Mouse (Mus musculus) embryo, embryonic 10 days (tissue): Measurements from ENCODE around the gene Add3.

ENCODE experiments used
- DNase-seq: peaks from one replicate; pipeline ENCODE4 v3.0.0-alpha.2; 2015; ENCODE audit warnings: low spot score

Add3 gene

DNA sequence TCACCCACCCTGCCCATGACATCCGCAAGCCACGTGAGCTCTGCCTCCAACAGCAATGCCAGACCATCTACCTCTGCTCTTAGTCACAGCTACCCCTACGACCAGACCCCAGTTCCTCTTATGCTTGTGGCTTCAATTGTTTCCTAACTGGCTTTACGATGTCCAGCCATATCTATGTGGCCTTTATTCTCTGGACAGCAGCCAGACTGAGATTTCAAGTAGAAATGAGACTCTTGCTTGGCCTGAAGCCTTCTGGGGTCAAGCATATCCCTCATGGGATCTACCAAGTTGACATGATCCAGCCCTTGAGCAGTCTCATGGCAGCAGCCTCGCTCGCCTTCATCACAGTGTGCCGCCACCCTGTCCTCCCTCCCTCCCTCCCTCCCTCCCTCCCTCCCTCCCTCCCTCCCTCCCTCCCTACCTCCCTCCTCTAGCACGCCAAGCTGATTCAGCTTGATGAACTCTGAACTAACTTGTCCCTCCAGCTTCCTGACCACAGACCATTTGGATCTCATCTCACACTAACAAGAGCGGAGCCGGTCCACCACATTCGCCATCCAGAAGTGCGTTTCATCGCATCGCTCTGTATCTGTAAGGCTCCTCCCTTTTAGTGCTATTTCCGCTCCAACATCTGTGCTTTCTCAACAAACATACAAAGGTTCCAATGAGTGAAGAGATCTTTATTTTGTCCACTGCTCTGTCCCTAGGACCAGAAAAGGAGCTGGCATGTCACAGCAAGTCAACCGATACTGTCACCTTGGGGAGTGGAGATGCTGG is 9.7 kb upstream of the Add3 start:
- DNase-seq = no peak

- DNase-seq = no peak
Measured at GRCm38 (mm10) chr19:53132471-53132870, 7.8 kb upstream of the Add3 start.

- no peak for DNase-seq
Measured at GRCm38 (mm10) chr19:53136336-53137090, 3.7 kb upstream of the Add3 start.

DNA sequence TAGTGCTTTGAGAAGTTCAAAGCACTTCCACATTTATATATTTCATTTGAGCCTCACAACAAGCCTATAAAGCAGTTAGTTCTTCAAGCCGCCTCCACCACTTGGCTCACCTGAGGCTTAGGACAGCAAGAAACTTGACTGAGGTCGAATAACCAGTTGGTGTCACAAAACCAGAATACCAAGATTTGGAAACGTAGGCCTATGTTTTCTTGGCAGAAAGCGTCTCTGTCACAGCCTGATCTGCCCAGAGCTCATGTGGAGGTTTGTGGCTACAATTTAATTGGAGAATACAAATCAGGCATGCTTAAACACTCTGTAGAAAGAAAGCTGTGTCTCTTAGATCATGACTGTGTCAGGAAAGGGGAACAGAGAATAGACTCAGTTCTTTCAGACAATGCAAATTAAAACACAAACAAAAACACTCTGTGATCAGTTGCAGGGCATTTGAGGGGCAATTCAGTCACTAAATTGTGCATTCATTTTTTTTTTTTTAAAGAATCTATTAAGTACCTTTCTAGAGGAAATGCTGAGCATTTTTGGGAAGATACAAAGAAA is 3.0 kb upstream of the Add3 start:
- DNase-seq = no peak

DNA sequence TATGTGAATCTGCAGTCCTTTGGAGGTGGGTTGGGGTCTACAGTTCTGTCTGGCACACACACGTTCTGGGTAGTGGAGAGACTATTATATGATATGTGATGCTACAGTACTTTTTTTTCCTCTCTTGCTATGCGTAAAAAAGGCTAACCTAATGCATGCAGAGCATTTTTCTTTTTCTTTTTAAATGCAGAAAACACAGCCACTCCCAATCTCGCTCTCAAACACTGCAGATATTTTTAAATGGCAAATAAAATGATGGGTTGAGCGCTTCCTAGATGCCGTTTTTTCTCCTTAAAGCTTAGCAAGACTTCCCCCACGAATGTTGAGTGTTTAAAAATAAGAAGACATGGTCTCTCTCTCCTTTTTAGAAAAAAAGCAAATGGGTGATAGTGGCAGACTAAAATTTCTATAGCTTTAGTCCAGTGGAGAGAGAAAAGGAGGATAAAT is 584 bp downstream of the Add3 start:
- DNase-seq = no peak

- DNase-seq = peak; percentile 43
Measured at GRCm38 (mm10) chr19:53141251-53142072, 1.2 kb downstream of the Add3 start.

DNA sequence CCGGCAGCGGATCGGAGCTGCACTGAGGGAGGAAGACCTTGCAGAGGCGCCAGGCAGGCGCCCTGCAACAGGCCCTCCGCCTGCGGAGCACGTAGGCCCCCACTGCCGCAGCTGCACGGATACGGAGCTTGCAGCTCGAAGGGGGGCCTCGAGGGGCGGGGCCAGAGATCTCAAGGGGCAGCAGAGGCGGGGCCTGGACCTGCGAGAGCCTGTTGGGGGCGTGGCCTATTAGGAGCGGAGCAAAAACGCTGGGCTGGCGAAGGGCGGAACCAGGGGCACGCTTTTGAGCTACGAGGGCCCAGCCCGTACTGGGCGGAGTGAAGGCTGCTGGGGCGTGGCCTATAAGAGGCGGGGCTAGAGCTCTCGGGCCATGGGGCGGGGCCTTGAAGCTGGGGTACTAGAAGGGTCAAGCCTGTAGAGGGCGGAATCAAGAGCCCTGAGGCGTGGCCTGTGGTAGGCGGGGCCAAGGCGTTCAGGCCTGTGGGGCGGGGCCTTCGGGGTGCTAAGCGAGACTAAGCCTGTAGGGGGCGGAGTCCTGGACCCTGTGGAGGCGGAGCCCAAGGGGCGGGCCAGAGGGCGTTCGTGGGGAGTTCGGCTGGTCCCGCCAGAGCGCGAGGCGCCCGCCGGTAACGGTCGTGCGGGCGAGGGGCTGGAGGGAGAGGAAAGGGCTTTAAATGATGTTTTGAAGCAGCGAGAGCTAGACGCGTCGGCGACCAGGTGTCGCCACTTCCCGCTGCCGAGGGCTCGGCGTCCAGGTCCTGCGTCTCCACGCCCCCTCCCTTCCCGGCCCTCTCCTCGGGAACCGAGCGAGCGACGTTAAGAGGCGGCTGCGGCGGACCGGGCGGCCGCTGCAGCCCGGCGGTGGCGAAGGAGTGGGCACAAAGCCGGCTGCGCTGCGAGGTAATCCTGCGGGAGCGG is 2.2 kb downstream of the Add3 start:
- DNase-seq = peak; percentile 98

GRCm38 (mm10) chr19:53143108-53143971 is 3.1 kb downstream of the Add3 start:
- DNase-seq = peak; percentile 24

GRCm38 (mm10) chr19:53145075-53145474 is 4.8 kb downstream of the Add3 start:
- no peak for DNase-seq

DNA sequence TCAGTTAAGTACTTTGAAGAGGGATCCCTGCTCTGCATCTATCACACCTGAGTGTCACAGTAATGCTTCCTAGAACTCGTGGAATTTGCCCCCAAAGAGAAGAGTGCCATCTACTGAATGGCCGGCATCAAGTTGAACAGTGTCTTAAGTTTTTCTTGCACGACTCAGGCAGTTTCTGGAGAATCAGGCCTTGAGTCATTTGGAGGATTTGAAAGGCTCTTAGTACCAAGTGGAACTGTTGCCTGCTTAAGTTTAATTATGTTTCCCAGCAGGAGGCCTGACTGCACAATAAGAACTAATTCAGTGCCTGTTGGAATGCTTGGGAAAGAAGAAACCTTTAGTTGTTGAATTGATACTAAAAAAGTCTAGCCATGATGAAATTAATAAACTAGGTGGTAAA is 9.1 kb downstream of the Add3 start:
- DNase-seq = no peak

GRCm38 (mm10) chr19:53152451-53152850 is 12.2 kb downstream of the Add3 start:
- no peak for DNase-seq

DNA sequence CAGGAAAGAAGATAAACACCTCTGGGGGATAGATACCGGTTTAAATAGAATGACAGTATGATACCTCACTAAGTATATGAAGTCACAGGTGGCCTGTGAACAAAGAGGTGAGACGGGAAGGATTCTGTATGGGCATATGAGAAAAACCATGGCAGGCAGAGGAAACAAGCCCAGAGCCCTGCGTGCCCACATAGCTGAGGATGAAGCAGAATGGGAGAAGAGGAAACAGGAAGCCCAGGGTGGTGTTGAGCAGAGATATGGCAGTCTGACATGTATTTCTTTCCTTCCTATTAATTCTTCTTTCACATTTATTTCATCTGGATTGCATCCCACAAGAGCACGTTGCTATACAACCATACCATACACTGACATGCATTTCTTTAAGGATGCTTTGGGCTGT is 12.9 kb downstream of the Add3 start:
- DNase-seq = no peak

- DNase-seq = no peak
Measured at GRCm38 (mm10) chr19:53154156-53154555, 13.9 kb downstream of the Add3 start.

DNA sequence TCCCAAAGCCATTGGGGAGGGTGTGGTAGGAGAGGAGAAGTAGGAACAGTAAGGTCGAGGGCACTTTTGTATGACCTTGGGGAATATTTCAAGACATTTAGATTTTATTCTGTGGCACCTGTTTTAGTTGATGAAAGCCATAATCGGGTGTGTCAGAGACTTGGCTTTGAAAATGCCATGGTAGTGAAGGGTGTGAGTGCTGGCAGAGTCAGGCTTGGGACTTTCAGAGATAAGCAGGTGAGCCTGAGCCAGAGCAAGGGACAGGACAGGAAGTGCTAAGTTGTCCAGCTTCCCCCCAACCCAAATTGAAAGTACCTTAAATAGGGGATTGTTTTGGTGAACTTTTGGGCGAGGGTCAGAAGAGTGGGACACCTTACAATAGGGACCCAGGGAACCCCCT is 16.1 kb downstream of the Add3 start:
- DNase-seq = no peak

GRCm38 (mm10) chr19:53157176-53157575 is 16.9 kb downstream of the Add3 start:
- DNase-seq = no peak

DNA sequence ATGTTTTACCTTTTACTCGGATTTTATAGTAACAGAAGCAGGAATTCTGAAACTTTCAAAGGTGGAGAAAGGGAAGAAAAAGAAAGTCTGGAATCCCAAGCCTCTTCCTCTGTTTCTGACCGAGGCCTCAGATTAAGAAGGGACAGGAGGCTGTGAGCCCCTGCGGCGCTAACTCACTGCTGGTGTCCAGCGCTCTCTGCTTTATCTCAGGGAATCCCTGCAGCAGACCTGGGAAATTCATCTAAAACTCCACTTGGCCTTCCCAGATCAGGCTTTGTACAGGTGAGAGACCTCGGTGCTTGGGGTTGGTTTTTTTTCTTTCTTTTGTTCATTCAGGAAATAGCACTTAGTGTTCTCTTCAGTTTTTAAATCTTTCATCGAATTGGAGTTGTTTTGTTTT is 19.1 kb downstream of the Add3 start:
- DNase-seq = no peak

DNA sequence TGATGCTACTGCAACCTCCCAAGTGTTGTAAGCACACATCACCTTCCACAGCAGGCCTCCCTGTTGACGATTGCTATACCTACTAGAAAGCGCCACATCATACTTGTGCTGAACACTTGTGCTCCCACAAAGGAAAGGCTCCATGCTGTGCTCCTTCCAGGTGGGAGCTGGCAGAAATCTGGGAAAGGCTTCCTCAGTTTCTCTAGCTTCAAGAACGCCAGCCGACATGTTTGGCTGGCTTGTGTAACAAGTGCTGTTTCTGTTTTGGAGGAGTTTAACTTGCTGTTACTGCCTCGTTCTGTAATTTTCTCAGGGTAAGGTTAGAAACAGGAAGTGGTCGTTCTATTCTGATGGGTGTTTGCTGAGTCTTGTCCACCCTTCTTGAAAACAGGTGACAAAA is 22.7 kb downstream of the Add3 start:
- DNase-seq = no peak

- DNase-seq = no peak
Measured at GRCm38 (mm10) chr19:53164645-53165044, 24.4 kb downstream of the Add3 start.

- no peak for DNase-seq
Measured at GRCm38 (mm10) chr19:53165305-53166240, 25.3 kb downstream of the Add3 start.
